Mouse (Mus musculus): ENCODE results near the gene Pakap.

DNA sequence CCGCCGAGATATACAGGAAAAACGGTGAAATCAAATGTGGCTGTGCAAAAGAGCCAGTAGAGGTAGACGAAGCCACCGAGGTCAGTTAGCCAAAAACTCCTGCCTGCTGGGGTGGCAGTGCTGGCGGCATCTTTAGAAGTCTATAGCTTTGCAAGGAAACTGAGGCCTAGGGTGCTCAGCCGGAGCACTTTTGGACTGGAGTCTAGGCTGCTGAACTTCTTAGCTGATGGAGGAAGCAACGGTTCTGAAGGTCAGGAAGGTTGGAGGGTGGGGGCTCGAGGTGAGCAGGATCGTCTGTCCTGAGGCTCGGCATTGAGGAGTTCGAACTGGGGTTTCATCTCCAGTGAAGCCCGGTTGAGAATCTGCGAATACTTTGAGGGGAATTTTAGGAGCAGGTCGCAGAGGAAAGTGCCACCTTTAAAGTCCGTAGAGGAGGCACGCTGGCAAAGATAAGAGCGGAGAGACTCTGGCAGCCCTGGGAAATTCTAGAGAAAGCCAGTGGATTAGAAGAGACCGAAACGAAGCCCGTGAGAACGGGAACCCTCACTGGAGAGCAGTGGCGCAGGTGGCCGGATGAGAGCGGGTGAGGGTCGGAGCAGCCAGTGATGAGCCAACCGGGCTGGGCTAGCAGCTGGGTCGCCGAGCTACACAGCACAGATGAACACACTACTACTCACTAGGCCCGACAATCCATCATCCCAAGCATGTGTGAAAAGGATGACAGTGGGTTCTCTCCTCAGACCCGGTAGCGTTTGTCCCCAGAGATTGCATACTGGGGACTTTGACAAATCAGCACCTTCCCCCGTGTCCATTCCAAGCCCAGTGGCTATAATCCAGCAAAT is 214.8 kb downstream of the Pakap start:
- no peak for TF ChIP-seq POLR2A (IDR thresholded peaks at IDR 0.05; ENCODE audit: insufficient read depth, low read depth, low read length)
- no peak for TF ChIP-seq CTCF (IDR thresholded peaks at IDR 0.05; ENCODE audit: insufficient read depth, low read depth, low read length)
